Mouse (Mus musculus) adrenal gland, adult 8-10 months (tissue): ENCODE data around the gene Il1rn. TPM values are rescaled to one million over a fixed set of nuclear protein-coding genes. Genes with fewer than 3 reads are reported as not detected.
A peak's percentile ranks its signal among the peaks of the same experiment; 100 is the strongest.

Source experiments
- DNase-seq: peaks from one replicate; pipeline ENCODE4 v3.0.0; 2022
- total RNA-seq, 4 experiments: library from RNA; stranded (reverse); gene quantifications; 2 replicates each; pipeline ENCODE4 v1.2.4; 2022

Il1rn gene
- 1 to 10 TPM in 1 of 4 experiments, under 1 TPM in 2, not detected in 1; 0.68 to 1.4 (median 0.77) TPM for total RNA-seq

GRCm38 (mm10) chr2:24336545-24336944 lies at the start of gene Il1rn:
Il1rn (plus strand) TSS chr2:24336853.
- no peak for DNase-seq

GRCm38 (mm10) chr2:24290896-24291295 lies 45.8 kb upstream of the Il1rn start, which contains the start of gene Il1f10:
Il1f10 (plus strand) TSS chr2:24291196.
- no peak for DNase-seq

- no peak for DNase-seq
Observed at GRCm38 (mm10) chr2:24294616-24295015, 42.0 kb upstream of the Il1rn start.

GRCm38 (mm10) chr2:24296837-24297236 lies 39.8 kb upstream of the Il1rn start:
- no peak for DNase-seq

- DNase-seq = no peak
Observed at GRCm38 (mm10) chr2:24311302-24312001, 25.2 kb upstream of the Il1rn start.

- no peak for DNase-seq
Observed at GRCm38 (mm10) chr2:24316919-24317318, 19.7 kb upstream of the Il1rn start.

GRCm38 (mm10) chr2:24317919-24318598 lies 18.6 kb upstream of the Il1rn start:
- no peak for DNase-seq

GRCm38 (mm10) chr2:24335333-24335732 lies 1.3 kb upstream of the Il1rn start:
- peak; percentile 14 for DNase-seq

GRCm38 (mm10) chr2:24341395-24341885 lies 4.8 kb downstream of the Il1rn start:
- DNase-seq = no peak

- DNase-seq = no peak
Observed at GRCm38 (mm10) chr2:24344619-24345018, 8.0 kb downstream of the Il1rn start.

GRCm38 (mm10) chr2:24345056-24345455 lies 8.4 kb downstream of the Il1rn start:
- no peak for DNase-seq

GRCm38 (mm10) chr2:24347926-24348325 lies 11.3 kb downstream of the Il1rn start:
- DNase-seq = no peak

- DNase-seq = no peak
Observed at GRCm38 (mm10) chr2:24351159-24351558, 14.5 kb downstream of the Il1rn start.

GRCm38 (mm10) chr2:24353042-24353441 lies 16.4 kb downstream of the Il1rn start:
- DNase-seq = no peak

- no peak for DNase-seq
Observed at GRCm38 (mm10) chr2:24357642-24358041, 21.0 kb downstream of the Il1rn start.

- no peak for DNase-seq
Observed at GRCm38 (mm10) chr2:24359347-24359746, 22.7 kb downstream of the Il1rn start.

GRCm38 (mm10) chr2:24363818-24364217 lies 27.2 kb downstream of the Il1rn start:
- DNase-seq = no peak

GRCm38 (mm10) chr2:24366214-24366975 lies 29.7 kb downstream of the Il1rn start:
- DNase-seq = no peak

GRCm38 (mm10) chr2:24367030-24367894 lies 30.6 kb downstream of the Il1rn start, which contains the start of gene Psd4:
Psd4 (plus strand) TSS chr2:24367580.
- DNase-seq = peak; percentile 25

GRCm38 (mm10) chr2:24367895-24368261 lies 31.2 kb downstream of the Il1rn start:
- DNase-seq = no peak

- no peak for DNase-seq
Observed at GRCm38 (mm10) chr2:24378747-24379450, 42.2 kb downstream of the Il1rn start.
